Mouse (Mus musculus): ENCODE measurements around the gene Mdk.

GRCm38 (mm10) chr2:91978547-91978946, 46.5 kb upstream of the Mdk start:
- TF ChIP-seq GATA1 (IDR thresholded peaks at IDR 0.05; ENCODE audit: borderline replicate concordance, low read length) (no peak), FLI1 (IDR thresholded peaks at IDR 0.05; ENCODE audit: low read length) (no peak)
